Mouse (Mus musculus) spleen, adult 2 months (tissue): ENCODE results near the gene Emc7.

Experiments used
- CTCF ChIP-seq: fragments of 200-500 bp; IDR thresholded peaks from 2 replicates; pipeline ENCODE4 v1.5.1; 2011; ENCODE audit warnings: mild to moderate bottlenecking, inconsistent platforms; ENCODE audit not compliant: insufficient read depth, insufficient read length, insufficient replicate concordance; ENCODE audit errors: extremely low read depth
- POLR2A ChIP-seq: fragments of 200-500 bp; IDR thresholded peaks from 2 replicates; pipeline ENCODE4 v1.6.1; 2011; ENCODE audit warnings: low read depth, low read length, inconsistent platforms

DNA sequence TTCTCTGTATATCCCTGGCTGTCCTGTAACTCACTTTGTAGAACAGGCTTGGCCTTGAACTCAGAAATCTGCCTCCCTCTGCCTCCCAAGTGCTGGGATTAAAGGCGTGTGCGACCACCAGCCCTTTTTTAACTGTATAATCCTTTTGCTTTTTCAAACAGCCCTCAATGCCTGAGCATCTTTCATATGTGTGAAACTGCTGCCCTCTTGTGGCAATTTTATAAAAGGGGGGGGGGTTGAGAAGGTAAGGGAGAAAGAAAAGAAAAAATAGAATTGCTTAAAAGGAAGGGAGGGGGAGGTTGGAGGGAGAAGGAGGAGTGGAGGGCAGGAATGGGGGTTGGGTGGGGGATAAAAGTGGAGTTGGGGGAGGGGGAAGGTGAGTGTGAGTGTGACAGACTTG is 26.8 kb downstream of the Emc7 start:
- no peak for TF ChIP-seq POLR2A
- no peak for TF ChIP-seq CTCF
